24 mouse cellular contexts compared by ENCODE assay signal in genomic region chr8:86845875-86846274, GRCm38 (mm10).
"Had no signal": no experiment of that assay in that cellular context is flagged by ENCODE, and none has a peak within 500 bp of the region (broad histone marks: within the 10 kb centered on the region; RNA-seq: fewer than 3 reads in every experiment).

No protein-coding gene starts in this region.

- H3K4me2 ChIP-seq: heart, embryonic 12.5 days; hindbrain, embryonic 12.5 days; hindbrain, embryonic 14.5 days; intestine, embryonic 15.5 days; limb, embryonic 12.5 days; liver, embryonic 11.5 days had no signal

- H3K9me3 ChIP-seq: heart, embryonic 10.5 days; heart, embryonic 12.5 days; hindbrain, embryonic 10.5 days; hindbrain, embryonic 12.5 days; intestine, embryonic 15.5 days; limb, embryonic 10.5 days; limb, embryonic 12.5 days had no signal

- H3K4me3 ChIP-seq: heart, embryonic 10.5 days; heart, embryonic 12.5 days; hindbrain, embryonic 10.5 days; hindbrain, embryonic 12.5 days; intestine, embryonic 15.5 days; limb, embryonic 10.5 days; limb, embryonic 12.5 days had no signal

- H3K4me1 ChIP-seq: heart, embryonic 10.5 days; heart, embryonic 12.5 days; hindbrain, embryonic 12.5 days; intestine, embryonic 15.5 days had no signal

- H3K27ac ChIP-seq: heart, embryonic 10.5 days; hindbrain, embryonic 10.5 days; hindbrain, embryonic 12.5 days; hindbrain, embryonic 14.5 days; intestine, embryonic 15.5 days; limb, embryonic 10.5 days; limb, embryonic 12.5 days had no signal

- ATAC-seq: forebrain, postnatal 0 days; hindbrain, embryonic 16.5 days; inflammation-experienced regulatory T-cells, adult 6 months; intestine, embryonic 15.5 days; intestine, postnatal 0 days had no signal

- DNase-seq: forebrain, postnatal 0 days; gastrocnemius, postnatal 14 days; heart, adult 18-20 months; heart, postnatal 10 days; heart, postnatal 4 days; kidney, adult 18-20 months; kidney, adult 8-10 months; kidney, postnatal 10 days; kidney, postnatal 25 days; kidney, postnatal 4 days; layer of hippocampus, adult 9-11 months; liver had no signal

- H3K9ac ChIP-seq: forebrain, postnatal 0 days; heart, embryonic 12.5 days; hindbrain, embryonic 12.5 days; hindbrain, embryonic 14.5 days; intestine, embryonic 15.5 days; limb, embryonic 12.5 days had no signal

- H3K27me3 ChIP-seq: heart, embryonic 12.5 days; hindbrain, embryonic 12.5 days; intestine, embryonic 15.5 days; limb, embryonic 12.5 days had no signal
